Mouse (Mus musculus): Measurements from ENCODE around the gene Kansl2. TPM values are rescaled to one million over a fixed set of nuclear protein-coding genes. Genes with fewer than 3 reads are reported as not detected.

Kansl2 gene
- 42.1 and 42.3 TPM in 2 replicates for polyA plus RNA-seq (2015; fragmentation: Nextera tagmentation; extraction: Ambion mirVana)

DNA sequence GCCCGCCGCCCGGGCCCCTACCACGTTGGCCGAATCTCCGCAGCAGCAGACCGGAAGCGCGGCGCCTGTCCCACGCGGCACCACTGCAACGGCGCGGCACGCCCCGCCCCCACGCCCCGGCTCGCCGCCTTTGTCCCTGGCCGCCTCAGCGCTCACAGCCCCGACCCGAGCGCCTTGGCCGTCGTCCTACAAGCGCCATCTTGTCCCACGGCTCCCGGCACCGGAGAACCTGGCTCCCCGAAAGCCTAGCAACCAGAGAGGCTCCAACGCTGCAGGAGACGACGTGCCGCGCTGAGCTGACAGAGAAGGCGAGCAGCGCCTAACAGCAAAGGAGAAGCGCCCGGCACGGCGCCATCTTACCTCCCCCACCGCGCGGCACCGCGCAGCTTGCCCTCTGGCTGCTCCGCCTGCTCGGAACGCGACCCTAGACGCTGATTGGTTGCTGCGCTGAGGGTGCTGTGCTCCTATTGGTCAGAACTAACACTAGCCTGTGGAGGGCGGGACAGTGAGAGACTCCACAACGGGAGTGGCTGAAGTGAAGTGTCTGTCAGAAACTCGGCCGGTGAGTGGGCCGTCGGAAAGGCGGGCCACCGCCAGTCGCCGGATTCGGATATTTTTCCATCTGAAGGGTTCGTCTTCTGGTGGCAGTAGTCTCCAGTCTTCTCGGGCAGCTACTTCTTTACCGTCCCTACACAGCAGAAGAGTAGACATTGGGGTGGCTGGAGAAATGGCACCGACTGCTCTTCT lies at the start of gene Kansl2:
Gene Kansl2 (minus strand): TSS at position 384 of the 747 bp plus-strand sequence.
- peak within 1 kb of the TSS; percentile 77 for H3K4me2 ChIP-seq (replicated peaks; ENCODE audit: low read depth)
- peaks cover 27% of the 10 kb centered on the region for H3K36me3 ChIP-seq (ENCODE audit: control insufficient read depth, insufficient read depth)
- H3K27ac ChIP-seq (ENCODE audit: low read depth, low read length) = peak within 1 kb of the TSS; percentile 97
- TF ChIP-seq CTCF (IDR thresholded peaks at IDR 0.05; ENCODE audit: low read depth) = 0 out of 2 replicates have a peak, but pooled peaks have one; percentile 2
- peak within 1 kb of the TSS; percentile 78 for H3K9ac ChIP-seq (ENCODE audit: low read depth, low read length)
- under 1% methylated on average over 69 of the region's 70 CpGs for WGBS
- H3K9me3 ChIP-seq (ENCODE audit: control insufficient read depth) = no peaks in the 10 kb centered on the region
- H3K4me3 ChIP-seq (ENCODE audit: low read depth, low read length) = peak within 1 kb of the TSS; percentile 76
- peak; percentile 100 for ATAC-seq
- H3K27me3 ChIP-seq (replicated peaks; ENCODE audit: control insufficient read depth, insufficient read depth, low read length) = no peaks in the 10 kb centered on the region
- no peaks in the 10 kb centered on the region for H3K4me1 ChIP-seq (replicated peaks; ENCODE audit: control insufficient read depth, insufficient read depth, low read length)

DNA sequence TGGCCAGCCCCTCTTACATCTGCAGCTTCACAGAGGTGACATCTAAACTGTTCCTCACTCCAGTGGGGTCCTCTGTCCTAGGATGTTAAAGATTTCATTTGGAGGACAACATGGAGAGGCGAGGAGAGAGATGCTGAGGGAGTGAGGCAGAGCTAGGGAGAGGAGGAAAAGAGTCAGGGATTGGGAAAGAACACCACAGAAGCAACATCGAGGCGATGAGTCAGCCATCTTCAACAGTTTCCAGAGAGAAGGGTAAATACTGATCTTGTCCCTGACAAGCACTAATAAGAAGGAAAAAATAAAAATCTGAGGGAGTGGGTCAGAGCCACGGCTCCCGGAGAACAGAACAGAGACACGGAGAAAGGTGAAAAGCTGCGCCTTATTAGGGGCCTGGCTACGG lies 48.9 kb upstream of the Kansl2 start:
- no peak overlapping the region for H3K4me2 ChIP-seq (replicated peaks; ENCODE audit: low read depth)
- no peak overlapping the region for H3K4me3 ChIP-seq (ENCODE audit: low read depth, low read length)
- H3K9ac ChIP-seq (ENCODE audit: low read depth, low read length) = no peak overlapping the region
- H3K27ac ChIP-seq (ENCODE audit: low read depth, low read length) = no peak overlapping the region
- H3K36me3 ChIP-seq (ENCODE audit: control insufficient read depth, insufficient read depth) = no peaks in the 10 kb centered on the region
- no peaks in the 10 kb centered on the region for H3K27me3 ChIP-seq (replicated peaks; ENCODE audit: control insufficient read depth, insufficient read depth, low read length)
- WGBS = 78% methylated on average over 8 of the region's 8 CpGs
- no peak for TF ChIP-seq CTCF (IDR thresholded peaks at IDR 0.05; ENCODE audit: low read depth)
- H3K9me3 ChIP-seq (ENCODE audit: control insufficient read depth) = no peaks in the 10 kb centered on the region
- ATAC-seq = no peak
- no peaks in the 10 kb centered on the region for H3K4me1 ChIP-seq (replicated peaks; ENCODE audit: control insufficient read depth, insufficient read depth, low read length)

DNA sequence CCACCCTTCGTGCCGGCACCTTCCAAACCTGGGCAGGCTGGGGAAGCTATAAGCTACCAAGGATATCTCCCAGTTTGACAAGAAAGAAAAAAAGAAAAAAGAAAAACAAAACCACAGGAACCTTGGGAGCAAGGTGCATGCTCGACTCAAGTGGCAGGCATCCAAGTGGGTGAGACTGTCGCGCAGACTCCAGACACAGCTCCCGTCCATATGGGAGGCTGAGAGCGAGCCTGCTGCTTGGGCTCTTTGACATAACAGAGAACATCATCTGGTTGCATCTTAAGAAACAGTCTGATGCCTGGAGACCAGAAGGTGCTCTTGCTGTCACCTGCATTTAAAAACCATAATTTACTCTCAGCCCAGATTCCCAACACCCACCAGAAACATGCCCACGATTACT lies 48.3 kb upstream of the Kansl2 start:
- 56% methylated on average over 8 of the region's 8 CpGs for WGBS
- Histone ChIP-seq H3K4me3 (ENCODE audit: low read depth, low read length) (no peak overlapping the region), H3K27me3 (replicated peaks; ENCODE audit: control insufficient read depth, insufficient read depth, low read length) (no peaks in the 10 kb centered on the region), H3K27ac (ENCODE audit: low read depth, low read length) (no peak overlapping the region), H3K9me3 (ENCODE audit: control insufficient read depth) (no peaks in the 10 kb centered on the region), H3K9ac (ENCODE audit: low read depth, low read length) (no peak overlapping the region), H3K4me1 (replicated peaks; ENCODE audit: control insufficient read depth, insufficient read depth, low read length) (no peaks in the 10 kb centered on the region), H3K36me3 (ENCODE audit: control insufficient read depth, insufficient read depth) (no peaks in the 10 kb centered on the region), H3K4me2 (replicated peaks; ENCODE audit: low read depth) (no peak overlapping the region)
- ATAC-seq = no peak
- no peak for TF ChIP-seq CTCF (IDR thresholded peaks at IDR 0.05; ENCODE audit: low read depth)

DNA sequence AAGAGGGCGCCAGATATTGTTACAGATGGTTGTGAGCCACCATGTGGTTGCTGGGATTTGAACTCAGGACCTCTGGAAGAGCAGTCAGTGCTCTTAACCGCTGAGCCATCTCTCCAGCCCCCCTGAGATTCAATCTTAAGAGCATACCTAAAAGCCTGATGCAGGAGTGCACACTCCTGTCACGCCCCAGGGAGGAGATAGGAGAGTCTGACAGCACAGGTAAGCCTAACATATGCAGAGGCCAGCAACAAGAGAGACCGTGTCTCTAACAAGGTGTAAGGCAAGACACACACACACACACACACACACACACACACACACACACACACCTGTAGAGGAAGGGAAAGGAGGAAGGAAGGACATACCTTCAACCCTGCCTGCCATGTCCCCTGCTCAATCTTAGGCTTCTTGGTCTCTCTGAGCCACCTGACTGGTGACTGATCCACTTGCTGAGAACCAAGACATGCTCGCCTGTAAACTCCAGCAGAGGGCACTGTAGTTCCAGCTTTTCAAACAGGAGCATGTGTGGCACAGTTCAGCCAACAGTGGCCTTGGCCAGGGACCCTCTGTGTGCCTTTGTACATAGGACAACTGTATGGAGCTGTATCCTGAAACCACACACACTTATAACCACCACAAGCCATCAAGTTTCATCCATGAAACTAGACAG lies 45.9 kb upstream of the Kansl2 start:
- ATAC-seq = peak; percentile 71
- peak; percentile 94 for TF ChIP-seq CTCF (IDR thresholded peaks at IDR 0.05; ENCODE audit: low read depth)
- Histone ChIP-seq H3K4me3 (ENCODE audit: low read depth, low read length) (no peak overlapping the region), H3K36me3 (ENCODE audit: control insufficient read depth, insufficient read depth) (no peaks in the 10 kb centered on the region), H3K9me3 (ENCODE audit: control insufficient read depth) (no peaks in the 10 kb centered on the region), H3K4me2 (replicated peaks; ENCODE audit: low read depth) (no peak overlapping the region), H3K9ac (ENCODE audit: low read depth, low read length) (no peak overlapping the region), H3K27me3 (replicated peaks; ENCODE audit: control insufficient read depth, insufficient read depth, low read length) (no peaks in the 10 kb centered on the region), H3K27ac (ENCODE audit: low read depth, low read length) (no peak overlapping the region), H3K4me1 (replicated peaks; ENCODE audit: control insufficient read depth, insufficient read depth, low read length) (no peaks in the 10 kb centered on the region)
- 46% methylated on average over 5 of the region's 5 CpGs for WGBS

DNA sequence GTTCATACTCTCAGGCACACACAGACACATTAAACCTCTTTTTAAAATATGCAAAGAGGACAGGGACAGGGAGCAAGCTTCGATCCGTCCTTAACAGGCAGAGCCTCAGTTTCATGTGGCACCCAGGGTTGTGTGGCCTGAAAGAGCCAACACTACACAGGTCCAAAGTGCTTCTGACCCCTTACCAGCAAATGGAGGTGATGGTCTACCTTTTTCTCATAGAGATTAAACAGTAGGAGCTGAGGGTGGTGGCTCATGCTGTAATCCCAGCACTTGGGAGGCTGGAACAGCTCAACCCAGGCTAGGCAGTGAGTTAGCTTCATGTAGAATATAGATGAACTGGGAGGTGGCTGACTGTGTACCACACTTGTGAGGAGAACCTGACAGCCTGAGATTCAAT lies 45.2 kb upstream of the Kansl2 start:
- 87% methylated on average over 2 of the region's 2 CpGs for WGBS
- Histone ChIP-seq H3K4me1 (replicated peaks; ENCODE audit: control insufficient read depth, insufficient read depth, low read length) (no peaks in the 10 kb centered on the region), H3K9me3 (ENCODE audit: control insufficient read depth) (no peaks in the 10 kb centered on the region), H3K36me3 (ENCODE audit: control insufficient read depth, insufficient read depth) (no peaks in the 10 kb centered on the region), H3K27me3 (replicated peaks; ENCODE audit: control insufficient read depth, insufficient read depth, low read length) (no peaks in the 10 kb centered on the region), H3K4me3 (ENCODE audit: low read depth, low read length) (no peak overlapping the region), H3K9ac (ENCODE audit: low read depth, low read length) (no peak overlapping the region), H3K4me2 (replicated peaks; ENCODE audit: low read depth) (no peak overlapping the region), H3K27ac (ENCODE audit: low read depth, low read length) (no peak overlapping the region)
- no peak for TF ChIP-seq CTCF (IDR thresholded peaks at IDR 0.05; ENCODE audit: low read depth)
- ATAC-seq = no peak

DNA sequence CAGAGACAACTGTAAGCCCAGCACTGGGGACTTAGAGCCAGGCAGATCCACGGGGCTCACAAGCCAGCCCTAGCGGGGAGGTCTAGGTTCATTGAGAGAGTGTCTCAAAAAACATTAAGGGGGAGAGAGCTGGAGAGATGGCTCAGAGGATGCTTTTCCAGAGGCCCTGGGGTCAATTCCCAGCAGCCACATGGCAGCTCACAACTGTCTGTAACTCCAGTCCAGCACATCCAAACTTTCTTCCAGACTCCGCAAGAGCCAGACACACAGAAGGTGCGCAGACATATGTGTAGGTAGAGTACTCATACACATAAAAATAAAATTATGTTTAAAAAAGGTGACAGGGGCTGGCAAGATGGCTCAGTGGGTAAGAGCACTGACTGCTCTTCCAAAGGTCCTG lies 39.2 kb upstream of the Kansl2 start:
- TF ChIP-seq CTCF (IDR thresholded peaks at IDR 0.05; ENCODE audit: low read depth) = no peak
- ATAC-seq = no peak
- Histone ChIP-seq H3K9ac (ENCODE audit: low read depth, low read length) (no peak overlapping the region), H3K4me2 (replicated peaks; ENCODE audit: low read depth) (no peak overlapping the region), H3K36me3 (ENCODE audit: control insufficient read depth, insufficient read depth) (no peaks in the 10 kb centered on the region), H3K4me3 (ENCODE audit: low read depth, low read length) (no peak overlapping the region), H3K4me1 (replicated peaks; ENCODE audit: control insufficient read depth, insufficient read depth, low read length) (no peaks in the 10 kb centered on the region; the same call in 1 of the 2 replicates), H3K27me3 (replicated peaks; ENCODE audit: control insufficient read depth, insufficient read depth, low read length) (no peaks in the 10 kb centered on the region), H3K9me3 (ENCODE audit: control insufficient read depth) (no peaks in the 10 kb centered on the region), H3K27ac (ENCODE audit: low read depth, low read length) (no peak overlapping the region)
- 77% methylated on average over 4 of the region's 4 CpGs for WGBS
